Mouse (Mus musculus) T-helper 1 cell (primary cell): ENCODE measurements at regions not wholly inside any gene's neighbourhood (a gene's known extent, or its start where the extent isn't known, plus 50 kb on each side); places are given as distances from the start of the nearest gene placed in this dataset.

ENCODE experiments used
- in situ Hi-C: fragments of 300-600 bp; cut with MboI, MseI; formaldehyde crosslinking; loops from one replicate; pipeline ENCODE4 v1.15.1; 2025; ENCODE audit warnings: high pct_unique_total_duplicates

- in situ Hi-C loops, result loop anchor here (5.0 kb wide), 1 partner anchor 149 kb away; the partner anchor contains the start of gene Klf6
Measured at GRCm38 (mm10) chr13:5713195-5713863, 148.0 kb upstream of the Klf6 start.

GRCm38 (mm10) chr13:5714191-5714591 lies 147.1 kb upstream of the Klf6 start:
- in situ Hi-C loops, result loop anchor here (5.0 kb wide), 1 partner anchor 148 kb away; the partner anchor contains the start of gene Klf6

- in situ Hi-C loops, result loop anchor here (5.0 kb wide), 1 partner anchor 148 kb away; the partner anchor contains the start of gene Klf6
Measured at GRCm38 (mm10) chr13:5714793-5715192, 146.5 kb upstream of the Klf6 start.

- in situ Hi-C loops, result no loop called here
Measured at GRCm38 (mm10) chr13:5716749-5717148, 144.5 kb upstream of the Klf6 start.

- in situ Hi-C loops, result no loop called here
Measured at GRCm38 (mm10) chr13:5723319-5723718, 138.0 kb upstream of the Klf6 start.

- in situ Hi-C loops, result no loop called here
Measured at GRCm38 (mm10) chr13:5724364-5724763, 136.9 kb upstream of the Klf6 start.

- in situ Hi-C loops, result no loop called here
Measured at GRCm38 (mm10) chr13:5725984-5726383, 135.3 kb upstream of the Klf6 start.

GRCm38 (mm10) chr13:5726446-5726845 lies 134.8 kb upstream of the Klf6 start:
- in situ Hi-C loops, result no loop called here

- in situ Hi-C loops, result no loop called here
Measured at GRCm38 (mm10) chr13:5728172-5728571, 133.1 kb upstream of the Klf6 start.

- in situ Hi-C loops, result no loop called here
Measured at GRCm38 (mm10) chr13:5728808-5729207, 132.5 kb upstream of the Klf6 start.

GRCm38 (mm10) chr13:5729426-5730068 lies 131.7 kb upstream of the Klf6 start:
- in situ Hi-C loops, result no loop called here

GRCm38 (mm10) chr13:5732206-5732605 lies 129.1 kb upstream of the Klf6 start:
- in situ Hi-C loops, result no loop called here

- in situ Hi-C loops, result no loop called here
Measured at GRCm38 (mm10) chr13:5735027-5735624, 126.2 kb upstream of the Klf6 start.

GRCm38 (mm10) chr13:5736472-5736871 lies 124.8 kb upstream of the Klf6 start:
- in situ Hi-C loops, result no loop called here

GRCm38 (mm10) chr13:5737214-5737613 lies 124.1 kb upstream of the Klf6 start:
- in situ Hi-C loops, result no loop called here

GRCm38 (mm10) chr13:5740805-5741204 lies 120.5 kb upstream of the Klf6 start:
- in situ Hi-C loops, result no loop called here

- in situ Hi-C loops, result no loop called here
Measured at GRCm38 (mm10) chr13:5744949-5745348, 116.3 kb upstream of the Klf6 start.

- in situ Hi-C loops, result loop anchor here (10.0 kb wide), 1 partner anchor 352 kb away; no protein-coding TSS in a partner anchor
Measured at GRCm38 (mm10) chr13:5757176-5757575, 104.1 kb upstream of the Klf6 start.

GRCm38 (mm10) chr13:5757963-5758362 lies 103.3 kb upstream of the Klf6 start:
- in situ Hi-C loops, result loop anchor here (10.0 kb wide), 1 partner anchor 353 kb away; no protein-coding TSS in a partner anchor

GRCm38 (mm10) chr13:5760030-5760429 lies 101.3 kb upstream of the Klf6 start:
- in situ Hi-C loops, result loop anchor here (10.0 kb wide), 1 partner anchor 1095 kb away; no protein-coding TSS in a partner anchor

GRCm38 (mm10) chr13:5766394-5766793 lies 94.9 kb upstream of the Klf6 start:
- in situ Hi-C loops, result loop anchor here (5.0 to 10.0 kb wide), 3 partner anchors 59 to 1102 kb away; partner anchors contain the start of gene Klf6

- in situ Hi-C loops, result loop anchor here (5.0 to 10.0 kb wide), 3 partner anchors 60 to 1102 kb away; partner anchors contain the start of gene Klf6
Measured at GRCm38 (mm10) chr13:5767202-5767601, 94.1 kb upstream of the Klf6 start.
